10 mouse cellular contexts compared by ENCODE assay signal in the genomic region with DNA sequence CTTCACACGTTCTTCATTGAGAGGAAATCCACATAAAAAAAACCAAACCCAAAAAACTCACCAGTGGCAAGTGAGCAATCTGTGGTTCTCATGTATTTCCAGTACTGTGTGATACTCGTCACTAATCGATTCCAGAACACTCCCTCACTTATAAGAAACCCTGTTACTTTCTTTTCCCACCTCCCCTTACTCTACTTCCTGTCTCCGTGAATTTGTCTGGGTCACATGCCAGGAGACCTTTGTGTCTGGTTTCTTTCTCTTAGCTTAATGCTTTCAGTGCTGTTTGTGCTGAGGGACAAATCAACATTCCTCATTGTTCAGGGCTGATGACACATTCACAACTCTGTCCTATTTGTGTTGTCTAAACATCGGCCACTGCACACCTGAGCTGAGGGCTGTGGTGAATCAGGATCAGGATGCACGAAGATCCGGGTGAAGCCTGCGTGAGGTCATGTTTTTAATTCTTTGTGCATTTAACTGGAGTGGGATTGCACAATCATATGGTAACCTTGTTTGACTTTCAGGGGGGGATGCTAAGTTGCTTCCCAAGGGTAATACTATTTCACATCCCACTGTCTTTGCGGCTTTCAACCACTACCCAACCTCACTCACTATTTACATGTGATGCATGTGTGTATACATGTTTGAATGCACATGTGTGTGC. TPM values are rescaled to one million over a fixed set of nuclear protein-coding genes. Genes with fewer than 3 reads are reported as not detected.
A peak's percentile ranks its signal among the peaks of the same experiment; 100 is the strongest.
DNase-seq lines count a peak whose midpoint lies in the region; ATAC-seq and TF ChIP-seq lines count a peak whose summit lies in the region.
"Had no signal": no experiment of that assay in that cellular context is flagged by ENCODE, and none has a peak within 500 bp of the region (broad histone marks: within the 10 kb centered on the region; RNA-seq: fewer than 3 reads in every experiment).

No protein-coding gene starts in this region.

- H3K36me3 ChIP-seq in embryonic facial prominence, embryonic 11.5 days (replicated peaks; ENCODE audit: control insufficient read depth, insufficient read depth, low read depth, low read length) = no peaks in the 10 kb centered on the region
- H3K36me3 ChIP-seq in limb, embryonic 13.5 days = no peaks in the 10 kb centered on the region
- H3K36me3 ChIP-seq: neural tube, embryonic 15.5 days had no signal

- H3K4me3 ChIP-seq in layer of hippocampus, adult 2 months = no peak overlapping the region
- H3K4me3 ChIP-seq in embryonic facial prominence, embryonic 11.5 days (ENCODE audit: low read depth, low read length) = no peak overlapping the region
- H3K4me3 ChIP-seq in limb, embryonic 13.5 days = no peak overlapping the region
- H3K4me3 ChIP-seq: neural tube, embryonic 15.5 days had no signal

- DNase-seq in layer of hippocampus, adult 2 months (ENCODE audit: low spot score in 2 of 2) = no peak
- no peak for DNase-seq in layer of hippocampus, adult 11-12 months (ENCODE audit: low spot score)
- DNase-seq in R1 (ENCODE audit: low read depth, low spot score) = peak; percentile 27
- peak; percentile 63 for DNase-seq in embryonic facial prominence, embryonic 11.5 days (ENCODE audit: low spot score)
- no peak for DNase-seq in Muller cell, postnatal 12 days (ENCODE audit: inconsistent ontology term)
- no peak for DNase-seq in kidney, adult 11 months

- no peak for TF ChIP-seq CTCF in layer of hippocampus, adult 2 months (conservative IDR thresholded peaks at IDR 0.05)

- WGBS in embryonic facial prominence, embryonic 11.5 days = 37% methylated on average over 9 of the region's 9 CpGs
- WGBS in limb, embryonic 13.5 days = 35% methylated on average over 9 of the region's 9 CpGs

- ATAC-seq in embryonic facial prominence, embryonic 11.5 days (replicated peaks; ENCODE audit: insufficient number of reproducible peaks, low FRiP score, low TSS enrichment, low read depth) = no peak
- ATAC-seq in limb, embryonic 13.5 days (ENCODE audit: low FRiP score, low read depth) = 0 out of 2 replicates have a peak, but pooled peaks have one; percentile 57

- peaks cover 7% of the 10 kb centered on the region; the same call in 1 of the 2 replicates for H3K4me1 ChIP-seq in embryonic facial prominence, embryonic 11.5 days (ENCODE audit: control insufficient read depth, insufficient read depth, low read length)
- peaks cover 36% of the 10 kb centered on the region for H3K4me1 ChIP-seq in limb, embryonic 13.5 days

- no peak overlapping the region for H3K4me2 ChIP-seq in embryonic facial prominence, embryonic 11.5 days (ENCODE audit: low read depth, low read length)
- peak overlapping the region; percentile 10; the same call in 1 of the 2 replicates for H3K4me2 ChIP-seq in limb, embryonic 13.5 days (replicated peaks)
- H3K4me2 ChIP-seq: neural tube, embryonic 15.5 days had no signal

- no peaks in the 10 kb centered on the region for H3K9me3 ChIP-seq in embryonic facial prominence, embryonic 11.5 days (replicated peaks; ENCODE audit: control insufficient read depth, low read length)
- no peaks in the 10 kb centered on the region for H3K9me3 ChIP-seq in limb, embryonic 13.5 days
- H3K9me3 ChIP-seq: neural tube, embryonic 15.5 days had no signal

- H3K27ac ChIP-seq in layer of hippocampus, adult 2 months = peak overlapping the region; percentile 51
- H3K27ac ChIP-seq in embryonic facial prominence, embryonic 11.5 days (replicated peaks; ENCODE audit: low read depth, low read length) = peak overlapping the region; percentile 35; the same call in 1 of the 2 replicates
- peak overlapping the region; percentile 39; the same call in 1 of the 2 replicates for H3K27ac ChIP-seq in limb, embryonic 13.5 days
- H3K27ac ChIP-seq: macrophage; neural tube, embryonic 15.5 days had no signal

- no peaks in the 10 kb centered on the region for H3K27me3 ChIP-seq in embryonic facial prominence, embryonic 11.5 days (ENCODE audit: control insufficient read depth, insufficient read depth, low read length)
- H3K27me3 ChIP-seq in limb, embryonic 13.5 days = no peaks in the 10 kb centered on the region
- H3K27me3 ChIP-seq: neural tube, embryonic 15.5 days had no signal

- H3K9ac ChIP-seq in embryonic facial prominence, embryonic 11.5 days (replicated peaks; ENCODE audit: low read length) = no peak overlapping the region
- H3K9ac ChIP-seq in limb, embryonic 13.5 days = no peak overlapping the region
- H3K9ac ChIP-seq: neural tube, embryonic 15.5 days had no signal

RNA-seq across cellular contexts. Expression of a gene that starts 33.0 kb away (rescaled TPM):
- total RNA-seq in layer of hippocampus, adult 2 months (2021) = 100 to 1,000 TPM in 1 of 2 experiments, 10 to 100 TPM in 1; 94.4 to 102 TPM
- polyA plus RNA-seq in embryonic facial prominence, embryonic 11.5 days (2014; fragmentation: Nextera tagmentation; extraction: Ambion mirVana) = 0.24 and 0.68 TPM in 2 replicates
- polyA plus RNA-seq in limb, embryonic 13.5 days (2015; fragmentation: Nextera tagmentation; extraction: Ambion mirVana) = 0.27 and 0.97 TPM in 2 replicates

RNA-seq across cellular contexts. Expression of a gene that starts 33.3 kb away (rescaled TPM):
- 1 to 10 TPM in 1 of 2 experiments, under 1 TPM in 1; 0.79 to 1.7 TPM for total RNA-seq in layer of hippocampus, adult 2 months (2021)
- polyA plus RNA-seq in embryonic facial prominence, embryonic 11.5 days (2014; fragmentation: Nextera tagmentation; extraction: Ambion mirVana) = 0.18 TPM in 1 of 2 replicates, not detected in the other
- 0.68 and 0.81 TPM in 2 replicates for polyA plus RNA-seq in limb, embryonic 13.5 days (2015; fragmentation: Nextera tagmentation; extraction: Ambion mirVana)
- total RNA-seq: heart, adult 18-20 months had no signal
- polyA plus RNA-seq: macrophage had no signal

Comparison
In these comparisons a context has a peak if more than half of its experiments do, and no peak if none do; other contexts are left out.
1. DNase-seq: peak in R1 (single experiment) and embryonic facial prominence, embryonic 11.5 days (single experiment); none in layer of hippocampus, adult 2 months (0 of 2), layer of hippocampus, adult 11-12 months (single experiment), Muller cell, postnatal 12 days (single experiment) and kidney, adult 11 months (single experiment).
2. Peak in every context shown above with its lines, with median percentiles within 50 percentile points of each other: H3K27ac ChIP-seq.